Mouse (Mus musculus) heart, adult 10 weeks (tissue): ENCODE data around the gene Cyp2g1. TPM values are rescaled to one million over a fixed set of nuclear protein-coding genes. Genes with fewer than 3 reads are reported as not detected.

Experiments
- polyA plus RNA-seq: library from polyadenylated mRNA; stranded (reverse); fragments of 350-450 nt; fragmentation: Illumina TruSeq; extraction: RNeasy Lipid Tissue Mini Kit (QIAGEN cat#74804); gene quantifications from one replicate; pipeline ENCODE4 v1.2.3, GENCODE M21; 2014; ENCODE audit warnings: low read depth, low replicate concordance

Cyp2g1 gene
- polyA plus RNA-seq = not detected

DNA sequence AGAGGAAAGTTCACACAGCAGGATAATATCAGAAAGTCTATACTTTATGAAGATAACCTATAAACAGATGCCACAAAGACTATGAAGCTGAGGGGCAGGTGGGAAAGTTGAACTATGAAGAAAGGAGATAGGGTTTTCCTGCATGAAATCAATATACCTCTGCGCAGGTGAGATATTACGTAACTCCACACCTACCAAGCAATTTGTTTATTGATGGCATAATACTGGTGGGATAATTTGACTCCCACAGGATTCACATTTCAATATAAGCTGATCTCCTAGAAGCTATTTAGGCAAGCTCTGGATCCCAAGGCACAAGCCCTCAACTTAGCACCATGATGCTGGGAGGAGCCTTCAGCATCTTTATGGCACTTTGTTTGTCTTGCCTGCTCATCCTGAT is at the start of gene Cyp2g1:
TSS of gene Cyp2g1 (plus strand) at position 301 of the 400 bp plus-strand sequence.

DNA sequence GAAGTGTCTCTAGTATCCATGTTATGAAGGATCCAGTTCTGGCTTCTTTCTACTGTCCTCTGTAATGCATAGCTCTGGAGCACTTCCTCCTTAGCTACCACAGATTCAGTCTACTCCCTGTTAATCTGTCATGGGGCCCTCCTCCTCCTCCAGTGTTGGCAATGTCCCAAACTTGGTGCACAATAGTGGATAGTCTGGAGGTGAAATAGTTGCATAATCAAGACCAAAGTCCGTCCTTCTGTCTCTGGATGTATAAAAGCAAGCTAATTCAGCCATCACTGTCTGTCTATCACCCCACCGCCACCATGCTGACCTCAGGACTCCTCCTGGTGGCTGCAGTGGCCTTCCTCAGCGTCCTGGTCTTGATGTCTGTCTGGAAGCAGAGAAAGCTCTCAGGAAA is 26.4 kb downstream of the Cyp2g1 start, which contains the start of gene Cyp2a5:
TSS of gene Cyp2a5 (plus strand) at position 247 of the 400 bp plus-strand sequence.

Other genes starting within 250 kb of the Cyp2g1 start
- not detected for gene Vmn1r185, start 190.4 kb upstream of the Cyp2g1 start, polyA plus RNA-seq
- not detected for gene Cyp2b23, start 122.5 kb upstream of the Cyp2g1 start, polyA plus RNA-seq
- gene Cyp2b19, start 51.8 kb upstream of the Cyp2g1 start, polyA plus RNA-seq = not detected
- 0.29 TPM for gene Cyp2a5, start 26.4 kb downstream of the Cyp2g1 start, polyA plus RNA-seq
- gene Cyp2a22, start 130.5 kb downstream of the Cyp2g1 start, polyA plus RNA-seq = not detected
- 0.63 TPM for gene Cyp2a12, start 220.2 kb downstream of the Cyp2g1 start, polyA plus RNA-seq